Mouse (Mus musculus): Measurements from ENCODE around the gene St6galnac3.

GRCm38 (mm10) chr3:153765171-153765570 is 40.2 kb upstream of the St6galnac3 start:
- TF ChIP-seq POLR2A (IDR thresholded peaks at IDR 0.05; ENCODE audit: borderline replicate concordance, extremely low read depth, low read depth, low read length) (no peak), CTCF (IDR thresholded peaks at IDR 0.05; ENCODE audit: insufficient read depth, low read length) (no peak)

All from lung, adult 2 months (tissue).